Mouse (Mus musculus) neural tube, embryonic 12.5 days (tissue): ENCODE measurements around the gene Defb25. TPM values are rescaled to one million over a fixed set of nuclear protein-coding genes. Genes with fewer than 3 reads are reported as not detected.

Experiments
- ATAC-seq: fragments of 200-750 bp; cut with Nextera tagmentation; 2 replicates; pipeline ENCODE4 v1.8.0; 2017; ENCODE audit warnings: low read depth, mild to moderate bottlenecking, moderate TSS enrichment, moderate library complexity; ENCODE audit not compliant: low FRiP score
- H3K27ac ChIP-seq: fragments of 300-500 bp; sonication (generic); 2 replicates; pipeline ENCODE4 v1.5.1; 2016
- H3K27me3 ChIP-seq: fragments of 300-500 bp; sonication (generic); replicated peaks from 2 replicates; pipeline ENCODE4 v1.6.1; 2016; ENCODE audit warnings: mild to moderate bottlenecking
- H3K36me3 ChIP-seq: fragments of 300-500 bp; sonication (generic); 2 replicates; pipeline ENCODE4 v1.6.1; 2016; ENCODE audit warnings: mild to moderate bottlenecking
- H3K4me1 ChIP-seq: fragments of 300-500 bp; sonication (generic); 2 replicates; pipeline ENCODE4 v1.6.1; 2016
- H3K4me2 ChIP-seq: fragments of 300-500 bp; sonication (generic); replicated peaks from 2 replicates; pipeline ENCODE4 v1.6.1; 2016; ENCODE audit warnings: mild to moderate bottlenecking
- H3K4me3 ChIP-seq: fragments of 300-500 bp; sonication (generic); 2 replicates; pipeline ENCODE4 v1.5.1; 2016
- H3K9ac ChIP-seq: fragments of 300-500 bp; sonication (generic); 2 replicates; pipeline ENCODE4 v1.6.1; 2016; ENCODE audit warnings: mild to moderate bottlenecking
- H3K9me3 ChIP-seq: fragments of 300-500 bp; sonication (generic); 2 replicates; pipeline ENCODE4 v1.6.1; 2016; ENCODE audit warnings: mild to moderate bottlenecking
- WGBS: fragments of 180-500 bp; shearing (Covaris S2); methylation state at CpG from one replicate; pipeline ENCODE4 v1.1.7; 2016; 5-methylcytosine and 5-hydroxymethylcytosine counted together
- polyA plus RNA-seq: library from polyadenylated mRNA; unstranded; fragments of >200 nt; fragmentation: Nextera tagmentation; extraction: Ambion mirVana; gene quantifications from 2 replicates; pipeline ENCODE4 v1.2.1, GENCODE M21; 2016

Defb25 gene
- polyA plus RNA-seq, 1 experiment from 2014 or later: not detected

DNA sequence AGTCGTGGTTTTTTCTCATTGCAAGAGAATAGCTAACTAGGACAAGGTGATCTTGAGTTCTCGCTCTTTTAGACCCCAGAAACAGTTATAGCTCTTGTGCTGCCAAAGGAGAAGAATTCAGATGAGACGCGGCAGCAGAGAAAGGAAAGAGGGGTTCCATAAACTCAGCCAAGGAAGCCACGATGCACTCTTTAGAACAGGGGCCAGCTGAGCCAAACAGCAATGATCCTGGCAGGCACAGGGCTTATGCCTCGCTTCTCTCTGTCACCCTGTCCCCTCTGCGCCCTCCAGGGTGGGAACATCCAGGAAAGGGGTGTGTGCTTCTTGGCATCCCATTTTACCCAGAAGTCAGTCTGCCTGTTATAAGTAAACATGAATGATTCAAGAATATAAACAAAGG is 23.6 kb downstream of the Defb25 start, which contains the start of gene Defb45:
Gene Defb45, minus strand, starts transcription at position 101 of the 400 bp plus-strand sequence.
- H3K4me3 ChIP-seq: no peak within 1 kb of the TSS
- no peaks in the 10 kb centered on the region for H3K9me3 ChIP-seq
- no peak within 1 kb of the TSS for H3K9ac ChIP-seq
- no peak within 1 kb of the TSS for H3K27ac ChIP-seq
- H3K27me3 ChIP-seq: no peaks in the 10 kb centered on the region
- no peaks in the 10 kb centered on the region for H3K36me3 ChIP-seq
- H3K4me2 ChIP-seq: no peak within 1 kb of the TSS
- no peaks in the 10 kb centered on the region for H3K4me1 ChIP-seq
- no peak for ATAC-seq
- WGBS: 70% methylated on average over 7 of the region's 7 CpGs

DNA sequence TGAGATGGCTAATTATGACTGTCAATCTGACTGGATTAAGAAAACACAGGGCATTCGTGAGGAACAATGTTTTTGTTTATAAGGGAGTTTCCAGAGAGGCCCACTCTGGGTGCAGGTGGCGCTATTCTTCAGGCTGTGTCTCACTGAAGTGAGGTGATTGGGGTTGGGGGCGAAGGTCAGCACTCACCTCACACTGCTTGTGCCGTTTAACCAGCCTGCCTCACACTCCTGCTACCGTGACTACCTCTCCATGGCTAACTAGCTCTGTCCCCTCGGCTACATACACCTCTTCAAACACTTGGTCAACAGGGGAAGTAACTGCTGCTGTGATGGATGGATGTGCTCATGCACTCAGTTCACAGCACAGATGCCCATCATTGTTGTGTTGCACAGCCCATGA is 33.8 kb downstream of the Defb25 start:
- Histone ChIP-seq H3K27me3 (no peaks in the 10 kb centered on the region), H3K36me3 (no peaks in the 10 kb centered on the region), H3K4me2 (no peak overlapping the region), H3K4me3 (no peak overlapping the region), H3K9me3 (no peaks in the 10 kb centered on the region), H3K27ac (no peak overlapping the region), H3K9ac (no peak overlapping the region), H3K4me1 (no peaks in the 10 kb centered on the region)
- no peak for ATAC-seq
- 59% methylated on average over 6 of the region's 6 CpGs for WGBS

DNA sequence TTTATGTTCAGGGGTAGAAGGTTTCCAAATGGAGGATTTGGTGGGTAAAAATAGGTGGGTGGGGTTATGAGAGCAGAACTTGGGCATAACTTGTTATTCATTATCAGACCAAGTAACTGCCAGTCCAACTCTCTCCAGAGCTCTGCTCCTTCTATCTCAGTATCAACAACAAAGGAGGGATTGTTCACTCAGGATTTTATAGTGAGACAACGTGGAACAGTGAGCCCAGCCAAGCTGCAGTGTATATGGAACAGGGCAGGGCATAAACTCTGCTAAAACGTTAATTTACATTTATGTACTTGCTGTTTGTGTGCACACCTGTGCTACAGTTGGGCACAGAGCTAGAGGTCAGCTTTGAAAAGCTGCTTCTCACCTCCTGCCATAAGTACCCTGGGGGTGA is 34.4 kb downstream of the Defb25 start:
- no peak overlapping the region for H3K9ac ChIP-seq
- no peak for ATAC-seq
- no peaks in the 10 kb centered on the region for H3K27me3 ChIP-seq
- no peaks in the 10 kb centered on the region for H3K36me3 ChIP-seq
- WGBS: 50% methylated on average over 2 of the region's 2 CpGs
- no peaks in the 10 kb centered on the region for H3K4me1 ChIP-seq
- no peak overlapping the region for H3K4me2 ChIP-seq
- no peaks in the 10 kb centered on the region for H3K9me3 ChIP-seq
- H3K27ac ChIP-seq: no peak overlapping the region
- no peak overlapping the region for H3K4me3 ChIP-seq

DNA sequence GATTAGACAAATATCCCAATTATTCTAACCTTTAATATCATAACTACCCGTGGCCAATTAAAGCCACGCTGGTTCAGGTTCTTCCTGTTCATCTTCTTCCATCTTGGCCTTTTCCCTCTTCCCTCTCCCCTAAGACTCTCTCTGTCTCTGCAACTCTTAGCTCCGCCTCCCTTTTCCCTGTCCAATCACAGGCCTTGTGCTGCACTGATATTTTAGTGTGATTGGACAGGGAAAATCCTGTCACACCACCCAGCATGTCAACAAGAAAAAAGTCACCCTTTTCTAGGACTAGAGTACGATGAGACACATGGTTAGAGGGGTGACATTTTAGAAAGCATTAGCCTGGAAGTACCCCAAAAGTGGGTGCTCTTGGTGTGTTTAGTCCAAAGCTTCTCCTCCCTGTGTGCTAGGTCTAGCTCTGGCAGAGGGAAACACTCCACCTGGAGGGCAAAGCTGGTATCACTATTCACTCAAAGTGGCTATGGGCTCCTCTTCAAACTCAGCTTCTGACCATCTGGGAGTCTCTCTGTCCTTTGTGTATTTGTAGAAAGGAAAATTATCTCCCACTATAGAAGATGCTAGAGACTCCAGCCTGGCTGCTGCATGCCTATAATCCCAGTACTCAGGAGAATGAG is 35.8 kb downstream of the Defb25 start:
- H3K4me3 ChIP-seq: no peak overlapping the region
- H3K27me3 ChIP-seq: no peaks in the 10 kb centered on the region
- no peaks in the 10 kb centered on the region for H3K9me3 ChIP-seq
- H3K27ac ChIP-seq: no peak overlapping the region
- no peaks in the 10 kb centered on the region for H3K4me1 ChIP-seq
- no peak overlapping the region for H3K4me2 ChIP-seq
- H3K9ac ChIP-seq: no peak overlapping the region
- 76% methylated on average over 4 of the region's 4 CpGs for WGBS
- H3K36me3 ChIP-seq: no peaks in the 10 kb centered on the region
- no peak for ATAC-seq

DNA sequence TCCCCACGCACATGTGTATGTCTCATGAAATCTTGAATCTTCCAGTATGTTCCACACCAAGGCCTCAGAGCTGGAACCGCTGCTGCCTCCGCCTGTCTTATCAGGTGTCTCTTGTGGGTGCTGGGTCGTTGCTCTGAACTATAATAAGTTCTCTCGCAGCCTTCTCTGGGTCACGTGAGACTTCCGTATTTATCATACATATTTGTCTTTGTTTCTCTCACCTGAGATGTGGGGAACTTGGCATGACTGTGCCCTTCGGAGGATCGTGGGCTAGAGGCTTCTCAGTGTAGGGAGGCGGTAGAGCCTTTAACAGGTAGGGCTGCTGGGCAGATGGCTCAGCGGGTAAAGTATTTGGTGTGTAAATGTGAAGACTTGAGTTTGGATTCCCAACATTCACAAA is 42.2 kb downstream of the Defb25 start:
- no peak for ATAC-seq
- no peak overlapping the region for H3K4me2 ChIP-seq
- H3K27me3 ChIP-seq: no peaks in the 10 kb centered on the region
- no peaks in the 10 kb centered on the region for H3K4me1 ChIP-seq
- no peak overlapping the region for H3K9ac ChIP-seq
- H3K4me3 ChIP-seq: no peak overlapping the region
- H3K27ac ChIP-seq: no peak overlapping the region
- H3K9me3 ChIP-seq: no peaks in the 10 kb centered on the region
- WGBS: 93% methylated on average over 11 of the region's 11 CpGs
- H3K36me3 ChIP-seq: no peaks in the 10 kb centered on the region

DNA sequence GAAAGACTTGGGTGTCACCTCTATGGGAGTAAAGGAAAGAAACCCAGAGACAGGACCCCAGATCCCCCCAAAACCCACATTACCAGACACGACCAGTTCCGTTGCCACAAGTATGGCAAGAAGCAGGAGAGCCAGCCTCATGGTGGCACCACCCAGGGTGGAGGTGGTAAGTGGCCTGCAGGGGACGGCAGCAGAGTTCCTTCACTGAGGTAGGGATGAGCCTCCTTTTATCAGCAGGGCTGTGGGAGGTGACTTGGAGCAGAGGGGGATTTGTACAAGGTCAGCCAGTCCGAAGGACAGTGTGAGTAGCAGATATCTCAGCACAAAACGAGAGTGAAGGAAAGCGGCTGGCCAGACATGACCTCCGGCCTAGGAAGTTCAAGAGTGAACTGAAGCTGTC is 42.7 kb downstream of the Defb25 start, which contains the start of gene Defb19:
Gene Defb19, minus strand, starts transcription at position 206 of the 400 bp plus-strand sequence.
- H3K9me3 ChIP-seq: no peaks in the 10 kb centered on the region
- no peaks in the 10 kb centered on the region for H3K36me3 ChIP-seq
- no peak within 1 kb of the TSS for H3K9ac ChIP-seq
- no peaks in the 10 kb centered on the region for H3K27me3 ChIP-seq
- H3K4me2 ChIP-seq: no peak within 1 kb of the TSS
- 74% methylated on average over 7 of the region's 7 CpGs for WGBS
- no peak within 1 kb of the TSS for H3K27ac ChIP-seq
- H3K4me3 ChIP-seq: no peak within 1 kb of the TSS
- ATAC-seq: no peak
- no peaks in the 10 kb centered on the region for H3K4me1 ChIP-seq

DNA sequence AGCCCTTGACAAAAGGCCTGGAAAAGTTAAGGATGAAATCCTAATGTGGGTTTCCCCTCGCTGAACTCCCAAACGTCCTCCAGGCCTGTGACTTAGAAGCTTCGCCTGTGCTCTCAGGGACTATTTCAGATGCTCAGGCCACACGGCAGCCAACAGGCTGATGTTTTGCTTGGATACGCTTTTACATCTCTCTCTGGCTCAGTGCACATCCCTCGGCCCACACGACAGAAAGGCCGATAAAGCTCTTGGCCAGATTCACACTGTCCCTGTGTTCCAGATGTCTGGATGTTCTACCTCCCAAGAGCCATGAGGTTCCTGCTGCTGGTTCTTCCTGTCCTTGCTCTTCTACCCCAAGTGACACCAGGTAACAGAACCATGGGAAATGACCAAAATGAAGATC is 49.4 kb downstream of the Defb25 start:
- 88% methylated on average over 8 of the region's 8 CpGs for WGBS
- H3K27me3 ChIP-seq: no peaks in the 10 kb centered on the region
- ATAC-seq: no peak
- no peak overlapping the region for H3K4me3 ChIP-seq
- no peak overlapping the region for H3K9ac ChIP-seq
- no peaks in the 10 kb centered on the region for H3K9me3 ChIP-seq
- no peak overlapping the region for H3K4me2 ChIP-seq
- no peak overlapping the region for H3K27ac ChIP-seq
- H3K36me3 ChIP-seq: no peaks in the 10 kb centered on the region
- no peaks in the 10 kb centered on the region for H3K4me1 ChIP-seq

Other genes starting within 250 kb of the Defb25 start
- 14.7 and 16.5 TPM in 2 replicates for gene Nrsn2, start 246.4 kb downstream of the Defb25 start, polyA plus RNA-seq
- gene Sox12, start 225.0 kb downstream of the Defb25 start, polyA plus RNA-seq: 18.5 and 18.9 TPM in 2 replicates
- gene Zcchc3, start 208.0 kb downstream of the Defb25 start, polyA plus RNA-seq: 47.9 and 49.8 TPM in 2 replicates
- gene 6820408C15Rik, start 207.5 kb downstream of the Defb25 start, polyA plus RNA-seq: 0.53 and 0.61 TPM in 2 replicates
- not detected in 2 replicates for gene Defb23, start 158.4 kb downstream of the Defb25 start, polyA plus RNA-seq
- not detected in 2 replicates for gene Defb20, start 146.0 kb downstream of the Defb25 start, polyA plus RNA-seq
- not detected in 2 replicates for gene Defb22, start 132.9 kb downstream of the Defb25 start, polyA plus RNA-seq
- gene Defb26, start 111.4 kb downstream of the Defb25 start, polyA plus RNA-seq: not detected in 2 replicates
- gene Defb28, start 104.8 kb downstream of the Defb25 start, polyA plus RNA-seq: not detected in 2 replicates
- gene Defb29, start 83.0 kb downstream of the Defb25 start, polyA plus RNA-seq: not detected in 2 replicates
- gene Gm17416, start 53.7 kb downstream of the Defb25 start, polyA plus RNA-seq: not detected in 2 replicates
- gene Defb21, start 50.3 kb downstream of the Defb25 start, polyA plus RNA-seq: not detected in 2 replicates
- gene Defb19, start 42.7 kb downstream of the Defb25 start, polyA plus RNA-seq: not detected in 2 replicates
- not detected in 2 replicates for gene Defb45, start 23.7 kb downstream of the Defb25 start, polyA plus RNA-seq
- not detected in 2 replicates for gene Defb36, start 18.7 kb downstream of the Defb25 start, polyA plus RNA-seq
- gene Rem1, start 3.9 kb upstream of the Defb25 start, polyA plus RNA-seq: 0.23 and 0.30 TPM in 2 replicates
- gene H13, start 46.4 kb upstream of the Defb25 start, polyA plus RNA-seq: 141 and 145 TPM in 2 replicates
- gene Mcts2, start 64.0 kb upstream of the Defb25 start, polyA plus RNA-seq: 42.8 and 47.7 TPM in 2 replicates
- 103 and 107 TPM in 2 replicates for gene Id1, start 113.2 kb upstream of the Defb25 start, polyA plus RNA-seq
- gene Cox4i2, start 131.1 kb upstream of the Defb25 start, polyA plus RNA-seq: 3.7 and 4.4 TPM in 2 replicates
- gene Bcl2l1, start 208.7 kb upstream of the Defb25 start, polyA plus RNA-seq: 149 and 153 TPM in 2 replicates
- 78.1 and 80.9 TPM in 2 replicates for gene Tpx2, start 224.9 kb upstream of the Defb25 start, polyA plus RNA-seq